Mouse (Mus musculus) mouse trophoblast stem cell (cell line): ENCODE data around the gene Nutf2-ps1.

ENCODE experiments used
- in situ Hi-C, 2 experiments: fragments of 300-500 bp; cut with MseI, MboI; formaldehyde crosslinking; loops; 2 replicates in 1 of 2; 3 replicates in 1 of 2; pipeline ENCODE4 v1.15.1; 2025

Nutf2-ps1 gene

GRCm38 (mm10) chr19:53571501-53572428 is 17.1 kb downstream of the Nutf2-ps1 start:
- in situ Hi-C loops, result loop anchor here in 1 of 2 experiments (5.0 kb wide), 1 partner anchor 159 kb away; no protein-coding TSS in a partner anchor

GRCm38 (mm10) chr19:53571056-53571455 is 17.8 kb downstream of the Nutf2-ps1 start:
- in situ Hi-C loops, result loop anchor here in 1 of 2 experiments (5.0 kb wide), 1 partner anchor 159 kb away; no protein-coding TSS in a partner anchor

- in situ Hi-C loops, result no loop called here
These were observed 20.3 kb downstream of the Nutf2-ps1 start for GRCm38 (mm10) chr19:53568553-53568952.

GRCm38 (mm10) chr19:53567864-53568263 is 21.0 kb downstream of the Nutf2-ps1 start:
- in situ Hi-C loops, result no loop called here

GRCm38 (mm10) chr19:53565565-53566277 is 23.1 kb downstream of the Nutf2-ps1 start:
- in situ Hi-C loops, result no loop called here

- in situ Hi-C loops, result no loop called here
These were observed 24.7 kb downstream of the Nutf2-ps1 start for GRCm38 (mm10) chr19:53564174-53564573.

- in situ Hi-C loops, result no loop called here
These were observed 28.4 kb downstream of the Nutf2-ps1 start for GRCm38 (mm10) chr19:53560436-53560835.

- in situ Hi-C loops, result no loop called here
These were observed 31.5 kb downstream of the Nutf2-ps1 start for GRCm38 (mm10) chr19:53557267-53557936.

- in situ Hi-C loops, result no loop called here
These were observed 32.0 kb downstream of the Nutf2-ps1 start for GRCm38 (mm10) chr19:53556841-53557240.

GRCm38 (mm10) chr19:53554981-53555616 is 33.8 kb downstream of the Nutf2-ps1 start:
- in situ Hi-C loops, result no loop called here

- in situ Hi-C loops, result no loop called here
These were observed 34.5 kb downstream of the Nutf2-ps1 start for GRCm38 (mm10) chr19:53554402-53554801.

GRCm38 (mm10) chr19:53552795-53553194 is 36.1 kb downstream of the Nutf2-ps1 start:
- in situ Hi-C loops, result no loop called here

- in situ Hi-C loops, result no loop called here
These were observed 36.6 kb downstream of the Nutf2-ps1 start for GRCm38 (mm10) chr19:53552216-53552786.

GRCm38 (mm10) chr19:53550972-53551371 is 37.9 kb downstream of the Nutf2-ps1 start:
- in situ Hi-C loops, result no loop called here

- in situ Hi-C loops, result no loop called here
These were observed 41.3 kb downstream of the Nutf2-ps1 start for GRCm38 (mm10) chr19:53547597-53547996.

- in situ Hi-C loops, result no loop called here
These were observed 43.8 kb downstream of the Nutf2-ps1 start for GRCm38 (mm10) chr19:53544923-53545561.

- in situ Hi-C loops, result no loop called here
These were observed 45.3 kb downstream of the Nutf2-ps1 start for GRCm38 (mm10) chr19:53543602-53544001.

GRCm38 (mm10) chr19:53539296-53539695 is 49.6 kb downstream of the Nutf2-ps1 start:
- in situ Hi-C loops, result no loop called here

- in situ Hi-C loops, result no loop called here
These were observed 50.1 kb downstream of the Nutf2-ps1 start for GRCm38 (mm10) chr19:53538796-53539195.
